Mouse (Mus musculus): ENCODE measurements around the gene Xrcc2. TPM values are rescaled to one million over a fixed set of nuclear protein-coding genes. Genes with fewer than 3 reads are reported as not detected.
"Not testable (repeated sequence)": the region's sequence is repeated elsewhere in the genome, so short reads cannot be mapped to it uniquely, and the experiment has no call there.

The Xrcc2 gene
- total and polyA plus RNA-seq, 2 experiments from 2014 or later = 5.7 to 13.4 TPM

DNA sequence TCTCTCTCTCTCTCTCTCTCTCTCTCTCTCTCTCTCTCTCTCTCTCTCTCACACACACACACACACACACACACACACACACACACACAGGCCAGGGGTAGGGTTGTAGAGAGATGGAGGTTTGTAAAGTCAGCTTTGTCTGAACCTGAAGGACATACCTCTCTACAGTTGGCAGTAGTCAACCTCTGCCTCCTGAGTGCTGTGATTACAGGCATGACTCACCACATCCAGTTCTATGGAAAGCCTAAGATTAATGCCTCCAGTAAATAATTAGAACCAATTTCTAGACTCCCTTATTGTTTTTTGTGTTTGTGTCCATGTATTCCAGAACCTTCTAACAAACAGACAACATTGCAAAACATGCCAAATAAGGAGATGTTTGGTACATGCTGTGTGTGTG is 42.3 kb upstream of the Xrcc2 start:
- Histone ChIP-seq H3K27me3 (ENCODE audit: insufficient read depth, low read length) (no peaks in the 10 kb centered on the region), H3K4me1 (ENCODE audit: insufficient read depth, low read length) (no peaks in the 10 kb centered on the region), H3K9ac (replicated peaks; ENCODE audit: low read length) (no peak overlapping the region), H3K9me3 (ENCODE audit: low read length) (no peaks in the 10 kb centered on the region), H3K4me2 (ENCODE audit: low read depth, low read length) (no peak overlapping the region), H3K36me3 (ENCODE audit: insufficient read depth, low read length) (no peaks in the 10 kb centered on the region), H3K27ac (no peak overlapping the region), H3K4me3 (ENCODE audit: low read length) (no peak overlapping the region)
- TF ChIP-seq CTCF (IDR thresholded peaks at IDR 0.05; ENCODE audit: low read depth) = no peak
- ATAC-seq = no peak
- no peak for DNase-seq (ENCODE audit: low spot score)

DNA sequence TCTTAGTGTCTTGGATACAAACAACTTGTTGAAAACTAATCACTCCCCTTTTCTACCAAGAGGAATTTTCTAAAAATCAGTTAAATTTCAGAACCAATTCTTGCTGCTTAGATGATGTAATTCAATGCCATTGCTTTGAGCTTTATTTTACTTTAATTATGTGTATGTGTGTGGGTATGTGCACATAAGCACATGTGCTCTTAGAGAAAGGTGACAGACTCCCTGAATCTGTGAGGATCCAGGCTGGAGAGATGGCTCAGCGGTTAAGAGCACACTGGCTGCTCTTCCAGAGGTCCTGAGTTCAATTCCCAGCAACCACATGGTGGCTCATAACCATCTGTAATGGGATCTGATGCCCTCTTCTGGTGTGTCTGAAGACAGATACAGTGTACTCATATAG is 33.3 kb upstream of the Xrcc2 start:
- 96% methylated on average over 1 of the region's 1 CpGs for WGBS

GRCm38 (mm10) chr5:25738448-25738847 is 32.8 kb upstream of the Xrcc2 start:
- Histone ChIP-seq H3K4me2 (ENCODE audit: low read depth, low read length) (no peak overlapping the region), H3K4me1 (ENCODE audit: insufficient read depth, low read length) (no peaks in the 10 kb centered on the region), H3K4me3 (ENCODE audit: low read length) (no peak overlapping the region), H3K9me3 (ENCODE audit: low read length) (no peaks in the 10 kb centered on the region), H3K27me3 (ENCODE audit: insufficient read depth, low read length) (no peaks in the 10 kb centered on the region), H3K9ac (replicated peaks; ENCODE audit: low read length) (no peak overlapping the region), H3K36me3 (ENCODE audit: insufficient read depth, low read length) (no peaks in the 10 kb centered on the region), H3K27ac (no peak overlapping the region)
- DNase-seq (ENCODE audit: low spot score) (no peak), ATAC-seq (no peak)
- no peak for TF ChIP-seq CTCF (IDR thresholded peaks at IDR 0.05; ENCODE audit: low read depth)
- WGBS = 68% methylated on average over 3 of the region's 3 CpGs

More for the DNA sequence above, 33.3 kb upstream of the Xrcc2 start:
- H3K9ac ChIP-seq (replicated peaks; ENCODE audit: low read length); DNase-seq (ENCODE audit: low spot score); H3K36me3 ChIP-seq (ENCODE audit: insufficient read depth, low read length); ATAC-seq; H3K27ac ChIP-seq; H3K27me3 ChIP-seq (ENCODE audit: insufficient read depth, low read length); H3K9me3 ChIP-seq (ENCODE audit: low read length); H3K4me2 ChIP-seq (ENCODE audit: low read depth, low read length); H3K4me3 ChIP-seq (ENCODE audit: low read length); H3K4me1 ChIP-seq (ENCODE audit: insufficient read depth, low read length): not testable (repeated sequence)

- Histone ChIP-seq H3K4me1 (ENCODE audit: insufficient read depth, low read length) (no peaks in the 10 kb centered on the region), H3K9ac (replicated peaks; ENCODE audit: low read length) (no peak overlapping the region), H3K4me2 (ENCODE audit: low read depth, low read length) (no peak overlapping the region), H3K27me3 (ENCODE audit: insufficient read depth, low read length) (no peaks in the 10 kb centered on the region), H3K27ac (no peak overlapping the region), H3K9me3 (ENCODE audit: low read length) (no peaks in the 10 kb centered on the region), H3K36me3 (ENCODE audit: insufficient read depth, low read length) (no peaks in the 10 kb centered on the region), H3K4me3 (ENCODE audit: low read length) (no peak overlapping the region)
- ATAC-seq (no peak), DNase-seq (ENCODE audit: low spot score) (no peak)
- 84% methylated on average over 2 of the region's 2 CpGs for WGBS
- TF ChIP-seq CTCF (IDR thresholded peaks at IDR 0.05; ENCODE audit: low read depth) = no peak
Observed at GRCm38 (mm10) chr5:25735861-25736260, 30.2 kb upstream of the Xrcc2 start.

DNA sequence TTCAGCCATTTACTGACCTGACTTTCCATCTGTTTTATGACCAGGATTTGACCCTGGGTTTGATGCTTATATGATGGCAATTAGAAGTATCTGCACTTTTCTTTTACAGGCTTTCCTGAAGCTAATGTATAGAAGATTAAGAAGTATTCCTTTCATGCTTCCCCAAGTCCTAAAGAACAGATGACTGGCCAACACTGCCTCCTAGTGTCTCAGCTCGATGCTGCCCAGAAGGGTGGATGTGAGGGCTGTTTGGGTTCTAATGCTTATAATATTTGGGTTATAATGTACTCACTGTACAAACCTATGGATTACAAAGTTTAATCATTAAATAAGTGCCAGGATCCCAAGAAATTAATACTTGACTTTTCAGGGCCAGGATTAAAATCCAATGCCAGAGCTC is 28.7 kb upstream of the Xrcc2 start:
- Histone ChIP-seq H3K36me3 (ENCODE audit: insufficient read depth, low read length) (no peaks in the 10 kb centered on the region), H3K4me2 (ENCODE audit: low read depth, low read length) (no peak overlapping the region), H3K9ac (replicated peaks; ENCODE audit: low read length) (no peak overlapping the region), H3K4me3 (ENCODE audit: low read length) (no peak overlapping the region), H3K4me1 (ENCODE audit: insufficient read depth, low read length) (no peaks in the 10 kb centered on the region), H3K27me3 (ENCODE audit: insufficient read depth, low read length) (no peaks in the 10 kb centered on the region), H3K9me3 (ENCODE audit: low read length) (no peaks in the 10 kb centered on the region), H3K27ac (no peak overlapping the region)
- no peak for ATAC-seq
- DNase-seq (ENCODE audit: low spot score) = peak; percentile 58
- 15% methylated on average over 1 of the region's 1 CpGs for WGBS
- TF ChIP-seq CTCF (IDR thresholded peaks at IDR 0.05; ENCODE audit: low read depth) = peak; percentile 68

GRCm38 (mm10) chr5:25724134-25724675 is 18.6 kb upstream of the Xrcc2 start:
- H3K27ac ChIP-seq = no peak overlapping the region
- ATAC-seq (no peak), DNase-seq (ENCODE audit: low spot score) (no peak)
- no peaks in the 10 kb centered on the region for H3K4me1 ChIP-seq (ENCODE audit: insufficient read depth, low read length)
- H3K4me3 ChIP-seq (ENCODE audit: low read length) = no peak overlapping the region
- H3K9me3 ChIP-seq (ENCODE audit: low read length) = no peaks in the 10 kb centered on the region
- 27% methylated on average over 1 of the region's 1 CpGs for WGBS
- no peaks in the 10 kb centered on the region for H3K36me3 ChIP-seq (ENCODE audit: insufficient read depth, low read length)
- no peak overlapping the region for H3K4me2 ChIP-seq (ENCODE audit: low read depth, low read length)
- no peak for TF ChIP-seq CTCF (IDR thresholded peaks at IDR 0.05; ENCODE audit: low read depth)
- H3K9ac ChIP-seq (replicated peaks; ENCODE audit: low read length) = no peak overlapping the region
- no peaks in the 10 kb centered on the region for H3K27me3 ChIP-seq (ENCODE audit: insufficient read depth, low read length)

DNA sequence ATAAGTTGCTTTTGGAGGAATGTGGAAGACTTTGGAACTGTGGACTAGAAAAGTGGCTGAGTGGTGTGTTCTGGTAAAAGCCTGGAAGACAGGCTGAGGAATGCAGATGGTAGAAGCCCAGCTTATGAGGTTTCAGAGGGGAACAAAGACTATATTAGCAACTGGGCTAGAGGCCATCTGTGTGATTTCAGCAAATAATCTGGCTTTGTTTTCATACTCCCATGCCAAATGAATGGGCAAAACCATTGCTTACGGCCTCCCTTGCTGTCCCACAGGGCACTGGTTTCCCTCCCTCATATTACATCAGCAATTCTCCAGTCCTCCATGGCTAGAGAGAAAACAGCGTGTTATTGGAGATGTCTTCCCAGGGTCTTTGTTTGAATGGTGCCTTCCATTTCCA is 17.4 kb upstream of the Xrcc2 start:
- no peak for ATAC-seq
- no peak overlapping the region for H3K9ac ChIP-seq (replicated peaks; ENCODE audit: low read length)
- no peaks in the 10 kb centered on the region for H3K27me3 ChIP-seq (ENCODE audit: insufficient read depth, low read length)
- peak; percentile 44 for DNase-seq (ENCODE audit: low spot score)
- H3K9me3 ChIP-seq (ENCODE audit: low read length) = no peaks in the 10 kb centered on the region
- no peak for TF ChIP-seq CTCF (IDR thresholded peaks at IDR 0.05; ENCODE audit: low read depth)
- no peaks in the 10 kb centered on the region for H3K4me1 ChIP-seq (ENCODE audit: insufficient read depth, low read length)
- no peak overlapping the region for H3K4me2 ChIP-seq (ENCODE audit: low read depth, low read length)
- H3K27ac ChIP-seq = no peak overlapping the region
- no peaks in the 10 kb centered on the region for H3K36me3 ChIP-seq (ENCODE audit: insufficient read depth, low read length)
- 49% methylated on average over 2 of the region's 2 CpGs for WGBS
- H3K4me3 ChIP-seq (ENCODE audit: low read length) = no peak overlapping the region

Measured in hindbrain, postnatal 0 days (tissue).